Mouse (Mus musculus): ENCODE results near the gene Klhl35. TPM values are rescaled to one million over a fixed set of nuclear protein-coding genes. Genes with fewer than 3 reads are reported as not detected.

Gene Klhl35
- total and polyA plus RNA-seq, 2 experiments from 2014 or later, result 0.59 to 1.6 TPM

DNA sequence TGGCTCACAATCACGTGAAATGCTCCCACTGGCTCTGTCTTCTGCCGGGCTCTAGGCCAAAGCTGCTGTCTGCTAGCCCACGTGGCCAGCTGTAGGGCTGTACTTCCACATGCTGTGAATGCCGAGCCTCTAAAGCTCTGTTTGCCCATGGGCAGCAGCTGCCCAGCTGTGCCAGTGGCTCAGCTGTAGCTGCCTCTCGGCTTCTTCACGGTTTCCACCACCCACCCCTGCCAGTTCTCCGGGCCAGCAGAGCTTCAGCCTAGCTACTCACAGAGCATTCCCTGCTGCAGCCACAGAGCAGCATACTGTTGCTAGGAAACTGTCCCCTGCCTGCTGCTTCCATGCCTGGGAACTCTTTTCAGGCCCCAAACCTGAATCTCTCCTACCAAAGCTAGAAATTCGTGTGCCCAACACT lies 44.3 kb downstream of the Klhl35 start:
- H3K4me3 ChIP-seq (ENCODE audit: low read depth, low read length), result no peak overlapping the region
- DNase-seq (ENCODE audit: low spot score), result peak; percentile 17
- H3K9me3 ChIP-seq (replicated peaks; ENCODE audit: control insufficient read depth, low read length), result no peaks in the 10 kb centered on the region
- no peaks in the 10 kb centered on the region for H3K4me1 ChIP-seq (ENCODE audit: control insufficient read depth, insufficient read depth)
- peak; percentile 51; the same call in 1 of the 2 replicates for ATAC-seq (ENCODE audit: insufficient read depth, low read depth)
- H3K27me3 ChIP-seq (ENCODE audit: control insufficient read depth, insufficient read depth, low read length), result no peaks in the 10 kb centered on the region
- H3K4me2 ChIP-seq (ENCODE audit: low read depth, low read length), result no peak overlapping the region
- TF ChIP-seq EP300 (IDR thresholded peaks at IDR 0.05; ENCODE audit: low read depth), result no peak
- TF ChIP-seq CTCF (IDR thresholded peaks at IDR 0.05; ENCODE audit: low read depth), result no peak
- H3K27ac ChIP-seq (ENCODE audit: low read depth), result no peak overlapping the region
- H3K36me3 ChIP-seq (replicated peaks; ENCODE audit: control insufficient read depth, insufficient read depth, low read length), result no peaks in the 10 kb centered on the region
- WGBS, result 7% methylated on average over 8 of the region's 8 CpGs
- no peak overlapping the region for H3K9ac ChIP-seq (replicated peaks; ENCODE audit: low read depth, low read length)

DNA sequence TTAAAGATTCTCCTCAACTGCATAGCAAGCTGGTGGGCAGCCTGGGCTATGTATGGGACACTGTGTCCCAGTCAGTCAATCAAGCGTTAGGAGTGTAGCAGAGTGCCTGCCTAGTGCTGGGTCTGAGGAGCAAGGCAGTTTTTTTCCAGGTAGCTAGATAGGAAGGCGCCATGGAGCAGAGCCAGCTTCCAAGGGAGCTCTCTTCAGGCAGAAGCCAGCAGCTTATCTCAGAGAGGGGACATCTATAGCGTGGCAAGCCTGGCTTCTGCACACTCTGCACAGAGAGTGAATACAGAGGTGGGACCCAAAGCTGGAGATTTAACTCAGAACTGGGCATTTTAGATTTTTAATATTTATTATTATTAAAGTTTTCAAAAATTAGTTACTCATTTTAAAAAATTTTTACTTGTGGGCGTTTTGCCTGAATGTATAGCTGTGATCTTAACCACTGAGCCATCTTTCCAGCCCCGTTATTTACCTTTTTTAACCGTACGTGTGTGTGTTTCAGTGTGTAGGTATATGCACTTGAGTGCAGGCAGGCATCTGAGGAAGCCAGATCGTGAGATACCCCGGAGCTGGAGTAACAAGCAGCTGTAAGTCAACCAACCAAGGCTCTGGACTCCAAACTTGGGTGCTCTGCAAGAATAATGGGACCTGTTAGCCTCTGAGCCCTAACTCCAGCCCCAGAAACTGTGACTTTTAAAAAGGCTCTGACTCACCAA lies 50.4 kb downstream of the Klhl35 start:
- Histone ChIP-seq H3K4me2 (ENCODE audit: low read depth, low read length) (no peak overlapping the region), H3K27ac (ENCODE audit: low read depth) (no peak overlapping the region)
- WGBS, result 48% methylated on average over 9 of the region's 9 CpGs

DNA sequence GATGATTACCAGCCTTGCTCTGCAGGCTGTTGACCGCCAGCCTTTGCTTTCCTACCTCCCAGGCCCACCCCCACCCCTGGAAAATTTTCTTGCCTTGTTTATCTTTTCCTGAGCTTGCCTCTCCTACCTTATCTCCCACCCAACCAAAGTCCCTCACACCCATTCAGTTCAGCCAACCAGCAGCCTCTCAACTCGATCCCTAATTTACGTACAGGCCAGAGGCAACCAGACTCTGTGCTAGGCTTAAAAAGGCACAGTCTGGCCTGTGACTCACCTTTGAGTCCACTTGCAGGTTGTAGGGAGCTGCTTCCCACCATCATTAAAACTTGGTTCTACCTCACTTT lies 51.0 kb downstream of the Klhl35 start:
- Histone ChIP-seq H3K4me2 (ENCODE audit: low read depth, low read length) (no peak overlapping the region), H3K9ac (replicated peaks; ENCODE audit: low read depth, low read length) (no peak overlapping the region), H3K4me3 (ENCODE audit: low read depth, low read length) (no peak overlapping the region), H3K9me3 (replicated peaks; ENCODE audit: control insufficient read depth, low read length) (0 out of 2 replicates have a peak, but pooled peaks cover 4% of the 10 kb centered on the region), H3K4me1 (ENCODE audit: control insufficient read depth, insufficient read depth) (no peaks in the 10 kb centered on the region), H3K27ac (ENCODE audit: low read depth) (no peak overlapping the region), H3K36me3 (replicated peaks; ENCODE audit: control insufficient read depth, insufficient read depth, low read length) (no peaks in the 10 kb centered on the region), H3K27me3 (ENCODE audit: control insufficient read depth, insufficient read depth, low read length) (no peaks in the 10 kb centered on the region)
- ATAC-seq (ENCODE audit: insufficient read depth, low read depth) (no peak), DNase-seq (ENCODE audit: low spot score) (no peak)
- TF ChIP-seq EP300 (IDR thresholded peaks at IDR 0.05; ENCODE audit: low read depth) (no peak), CTCF (IDR thresholded peaks at IDR 0.05; ENCODE audit: low read depth) (no peak)
- 62% methylated on average over 3 of the region's 3 CpGs for WGBS

More for the DNA sequence above, 50.4 kb downstream of the Klhl35 start:
- no peak for ATAC-seq (ENCODE audit: insufficient read depth, low read depth)
- 0 out of 2 replicates have a peak, but pooled peaks cover 4% of the 10 kb centered on the region for H3K9me3 ChIP-seq (replicated peaks; ENCODE audit: control insufficient read depth, low read length)
- DNase-seq (ENCODE audit: low spot score), result no peak
- no peaks in the 10 kb centered on the region for H3K4me1 ChIP-seq (ENCODE audit: control insufficient read depth, insufficient read depth)
- no peak overlapping the region for H3K9ac ChIP-seq (replicated peaks; ENCODE audit: low read depth, low read length)
- no peaks in the 10 kb centered on the region for H3K27me3 ChIP-seq (ENCODE audit: control insufficient read depth, insufficient read depth, low read length)
- H3K36me3 ChIP-seq (replicated peaks; ENCODE audit: control insufficient read depth, insufficient read depth, low read length), result no peaks in the 10 kb centered on the region
- H3K4me3 ChIP-seq (ENCODE audit: low read depth, low read length), result no peak overlapping the region
- TF ChIP-seq CTCF (IDR thresholded peaks at IDR 0.05; ENCODE audit: low read depth) (no peak), EP300 (IDR thresholded peaks at IDR 0.05; ENCODE audit: low read depth) (no peak)

DNA sequence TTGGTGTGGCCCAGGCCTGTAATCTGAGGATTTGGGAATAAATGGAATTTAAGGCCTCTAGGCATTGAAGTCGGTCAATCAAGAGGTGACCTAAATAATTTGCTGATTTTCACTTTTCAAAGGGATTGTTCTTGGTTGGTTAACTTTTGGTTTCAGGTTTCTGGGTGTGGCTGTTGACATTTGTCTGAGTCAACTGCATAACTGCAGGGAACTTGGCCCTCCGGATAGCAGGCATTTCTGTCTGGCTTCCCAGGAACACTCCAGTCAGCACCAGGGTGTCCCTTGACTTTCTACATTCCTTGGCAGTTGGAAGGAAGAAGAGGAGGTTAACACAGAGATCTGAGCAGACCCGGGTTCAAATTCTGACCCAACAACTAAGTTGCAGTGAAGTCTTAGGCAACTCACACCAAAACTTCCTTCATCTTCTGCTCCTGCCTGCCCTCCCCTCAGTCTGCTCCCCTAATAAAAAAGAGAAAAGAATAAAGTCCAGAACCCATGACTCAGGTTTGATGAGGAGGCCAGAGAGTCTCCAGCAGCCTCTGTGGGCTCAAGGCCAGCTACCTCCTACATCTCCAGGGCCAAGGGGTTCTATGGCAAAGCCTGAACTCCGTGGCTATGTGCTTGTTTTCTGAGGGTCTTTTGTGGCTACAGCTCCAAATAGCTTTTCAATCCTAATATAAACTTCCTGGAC lies 53.3 kb downstream of the Klhl35 start:
- Histone ChIP-seq H3K4me3 (ENCODE audit: low read depth, low read length) (no peak overlapping the region), H3K36me3 (replicated peaks; ENCODE audit: control insufficient read depth, insufficient read depth, low read length) (no peaks in the 10 kb centered on the region), H3K9me3 (replicated peaks; ENCODE audit: control insufficient read depth, low read length) (0 out of 2 replicates have a peak, but pooled peaks cover 4% of the 10 kb centered on the region), H3K27ac (ENCODE audit: low read depth) (no peak overlapping the region), H3K4me1 (ENCODE audit: control insufficient read depth, insufficient read depth) (no peaks in the 10 kb centered on the region), H3K9ac (replicated peaks; ENCODE audit: low read depth, low read length) (no peak overlapping the region), H3K4me2 (ENCODE audit: low read depth, low read length) (no peak overlapping the region), H3K27me3 (ENCODE audit: control insufficient read depth, insufficient read depth, low read length) (no peaks in the 10 kb centered on the region)
- ATAC-seq (ENCODE audit: insufficient read depth, low read depth), result no peak
- DNase-seq (ENCODE audit: low spot score), result no peak
- TF ChIP-seq EP300 (IDR thresholded peaks at IDR 0.05; ENCODE audit: low read depth), result no peak
- TF ChIP-seq CTCF (IDR thresholded peaks at IDR 0.05; ENCODE audit: low read depth), result no peak
- WGBS, result 51% methylated on average over 4 of the region's 4 CpGs

DNA sequence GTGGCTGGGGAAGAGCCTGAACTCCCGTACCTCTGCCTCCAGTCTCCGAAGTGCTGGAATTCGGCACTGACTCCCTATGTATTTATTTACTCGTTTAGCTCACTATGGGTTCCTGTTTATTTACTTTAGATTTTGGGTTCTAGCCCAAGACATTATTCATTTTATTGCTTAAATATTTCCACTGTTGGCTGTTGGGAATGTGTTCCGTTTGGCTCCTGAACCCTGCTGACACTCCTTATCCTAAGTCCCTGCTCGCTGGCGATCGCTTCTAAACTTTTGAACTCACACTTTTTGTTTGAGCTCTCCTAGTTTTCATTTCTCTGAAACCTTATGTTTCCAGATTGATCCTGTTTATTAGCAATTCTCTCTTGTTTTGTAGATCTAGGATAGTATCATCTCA lies 57.3 kb downstream of the Klhl35 start:
- DNase-seq (ENCODE audit: low spot score) (no peak), ATAC-seq (ENCODE audit: insufficient read depth, low read depth) (no peak)
- 62% methylated on average over 8 of the region's 8 CpGs for WGBS
- 0 out of 2 replicates have a peak, but pooled peaks cover 4% of the 10 kb centered on the region for H3K9me3 ChIP-seq (replicated peaks; ENCODE audit: control insufficient read depth, low read length)
- no peak overlapping the region for H3K4me2 ChIP-seq (ENCODE audit: low read depth, low read length)
- no peak overlapping the region for H3K27ac ChIP-seq (ENCODE audit: low read depth)
- H3K4me3 ChIP-seq (ENCODE audit: low read depth, low read length), result no peak overlapping the region
- H3K4me1 ChIP-seq (ENCODE audit: control insufficient read depth, insufficient read depth), result no peaks in the 10 kb centered on the region
- no peaks in the 10 kb centered on the region for H3K36me3 ChIP-seq (replicated peaks; ENCODE audit: control insufficient read depth, insufficient read depth, low read length)
- no peaks in the 10 kb centered on the region for H3K27me3 ChIP-seq (ENCODE audit: control insufficient read depth, insufficient read depth, low read length)
- TF ChIP-seq EP300 (IDR thresholded peaks at IDR 0.05; ENCODE audit: low read depth), result no peak
- TF ChIP-seq CTCF (IDR thresholded peaks at IDR 0.05; ENCODE audit: low read depth), result no peak
- no peak overlapping the region for H3K9ac ChIP-seq (replicated peaks; ENCODE audit: low read depth, low read length)

Other genes starting within 250 kb of the Klhl35 start
- not detected in 2 replicates for gene Mogat2, start 227.4 kb upstream of the Klhl35 start, total RNA-seq (2014; rRNA removed; ENCODE audit: low replicate concordance)
- 0.25 and 0.40 TPM in 2 replicates for gene Mogat2, start 227.4 kb upstream of the Klhl35 start, polyA plus RNA-seq (2015; fragmentation: Nextera tagmentation; extraction: Ambion mirVana)
- gene Map6, start 198.6 kb upstream of the Klhl35 start, total RNA-seq (2014; rRNA removed; ENCODE audit: low replicate concordance), result 1.5 and 3.7 TPM in 2 replicates
- 1.8 and 2.5 TPM in 2 replicates for gene Map6, start 198.6 kb upstream of the Klhl35 start, polyA plus RNA-seq (2015; fragmentation: Nextera tagmentation; extraction: Ambion mirVana)
- gene Serpinh1, start 112.8 kb upstream of the Klhl35 start, total RNA-seq (2014; rRNA removed; ENCODE audit: low replicate concordance), result 811 and 864 TPM in 2 replicates
- gene Serpinh1, start 112.8 kb upstream of the Klhl35 start, polyA plus RNA-seq (2015; fragmentation: Nextera tagmentation; extraction: Ambion mirVana), result 522 and 571 TPM in 2 replicates
- gene Gdpd5, start 84.6 kb upstream of the Klhl35 start, total RNA-seq (2014; rRNA removed; ENCODE audit: low replicate concordance), result 35.9 and 47.8 TPM in 2 replicates
- 24.4 and 28.9 TPM in 2 replicates for gene Gdpd5, start 84.6 kb upstream of the Klhl35 start, polyA plus RNA-seq (2015; fragmentation: Nextera tagmentation; extraction: Ambion mirVana)
- 804 and 987 TPM in 2 replicates for gene Rps3, start 17.7 kb downstream of the Klhl35 start, total RNA-seq (2014; rRNA removed; ENCODE audit: low replicate concordance)
- 439 and 463 TPM in 2 replicates for gene Rps3, start 17.7 kb downstream of the Klhl35 start, polyA plus RNA-seq (2015; fragmentation: Nextera tagmentation; extraction: Ambion mirVana)
- gene Arrb1, start 69.5 kb downstream of the Klhl35 start, total RNA-seq (2014; rRNA removed; ENCODE audit: low replicate concordance), result 23.8 and 36.8 TPM in 2 replicates
- 3.3 and 3.5 TPM in 2 replicates for gene Arrb1, start 69.5 kb downstream of the Klhl35 start, polyA plus RNA-seq (2015; fragmentation: Nextera tagmentation; extraction: Ambion mirVana)
- 5.2 and 6.4 TPM in 2 replicates for gene Tpbgl, start 161.1 kb downstream of the Klhl35 start, total RNA-seq (2014; rRNA removed; ENCODE audit: low replicate concordance)
- 0.98 and 1.2 TPM in 2 replicates for gene Tpbgl, start 161.1 kb downstream of the Klhl35 start, polyA plus RNA-seq (2015; fragmentation: Nextera tagmentation; extraction: Ambion mirVana)
- 5.4 and 7.8 TPM in 2 replicates for gene Slco2b1, start 245.3 kb downstream of the Klhl35 start, total RNA-seq (2014; rRNA removed; ENCODE audit: low replicate concordance)
- 2.1 and 2.4 TPM in 2 replicates for gene Slco2b1, start 245.3 kb downstream of the Klhl35 start, polyA plus RNA-seq (2015; fragmentation: Nextera tagmentation; extraction: Ambion mirVana)

All from heart, postnatal 0 days (tissue).